In the genomic region with DNA sequence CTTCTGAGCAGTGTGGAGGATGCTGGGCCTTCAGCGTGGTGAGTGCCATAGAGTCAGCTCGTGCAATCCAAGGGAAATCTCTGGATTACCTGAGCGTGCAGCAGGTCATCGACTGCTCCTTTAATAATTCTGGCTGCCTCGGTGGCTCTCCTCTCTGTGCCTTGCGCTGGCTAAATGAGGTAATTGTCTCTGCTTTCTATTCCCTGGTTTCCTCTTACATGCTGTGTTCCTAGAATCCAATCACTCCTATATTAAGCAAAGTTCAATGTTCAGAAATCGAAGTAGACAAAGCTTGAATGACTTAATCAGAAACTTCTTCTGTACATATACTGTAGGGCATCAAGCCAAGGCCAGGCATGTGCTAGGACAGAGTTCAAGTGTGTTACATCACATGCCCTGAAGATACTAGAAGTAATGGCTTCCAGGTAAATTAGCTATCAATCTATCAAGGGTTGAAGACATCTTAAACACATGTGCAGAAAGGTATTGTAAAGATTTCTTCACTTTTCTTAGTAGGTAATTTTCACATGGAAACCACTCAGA, we compare ENCODE assay signal across 27 mouse cellular contexts. TPM values are rescaled to one million over a fixed set of nuclear protein-coding genes. Genes with fewer than 3 reads are reported as not detected.
DNase-seq lines count a peak whose midpoint lies in the region; ATAC-seq and TF ChIP-seq lines count a peak whose summit lies in the region.
"Had no signal": no experiment of that assay in that cellular context is flagged by ENCODE, and none has a peak within 500 bp of the region (broad histone marks: within the 10 kb centered on the region; RNA-seq: fewer than 3 reads in every experiment).

No protein-coding gene starts in this region.

- H3K4me3 ChIP-seq in liver, adult 2 months (ENCODE audit: insufficient read depth, low read depth, low read length), result no peak overlapping the region
- no peak overlapping the region for H3K4me3 ChIP-seq in small intestine, adult 2 months (ENCODE audit: low read depth, low read length)
- no peak overlapping the region for H3K4me3 ChIP-seq in heart, adult 2 months
- H3K4me3 ChIP-seq: embryonic facial prominence, embryonic 13.5 days; embryonic facial prominence, embryonic 15.5 days; erythroblast, embryonic 14.5 days; forebrain, embryonic 13.5 days; forebrain, embryonic 15.5 days had no signal

- WGBS in liver, adult 2 months, result 86% methylated on average over 7 of the region's 7 CpGs
- 49% methylated on average over 7 of the region's 7 CpGs for WGBS in small intestine, adult 2 months
- WGBS in heart, adult 2 months, result 94% methylated on average over 7 of the region's 7 CpGs

- no peak for TF ChIP-seq EP300 in heart, adult 2 months (IDR thresholded peaks at IDR 0.05; ENCODE audit: insufficient read depth, low read depth, low read length)

- H3K27me3 ChIP-seq in liver, adult 2 months (ENCODE audit: control insufficient read depth, insufficient read depth, low read length), result no peaks in the 10 kb centered on the region
- no peaks in the 10 kb centered on the region for H3K27me3 ChIP-seq in small intestine, adult 2 months (ENCODE audit: control insufficient read depth, insufficient read depth, low read length)
- H3K27me3 ChIP-seq in heart, adult 2 months (ENCODE audit: control insufficient read depth, insufficient read depth, low read length), result no peaks in the 10 kb centered on the region
- H3K27me3 ChIP-seq: embryonic facial prominence, embryonic 13.5 days; embryonic facial prominence, embryonic 15.5 days; forebrain, embryonic 13.5 days; forebrain, embryonic 15.5 days had no signal

- H3K27ac ChIP-seq in liver, adult 2 months (replicated peaks; ENCODE audit: insufficient read depth, low read depth, low read length), result no peak overlapping the region
- H3K27ac ChIP-seq in small intestine, adult 2 months (ENCODE audit: insufficient read depth, low read depth, low read length), result peak overlapping the region; percentile 87
- H3K27ac ChIP-seq in heart, adult 2 months, result no peak overlapping the region
- H3K27ac ChIP-seq: embryonic facial prominence, embryonic 13.5 days; embryonic facial prominence, embryonic 15.5 days; forebrain, embryonic 13.5 days; forebrain, embryonic 15.5 days had no signal

- no peak overlapping the region for H3K9ac ChIP-seq in liver, adult 2 months (ENCODE audit: low read depth, low read length)
- no peak overlapping the region for H3K9ac ChIP-seq in heart, adult 2 months (ENCODE audit: low read depth, low read length)
- H3K9ac ChIP-seq: embryonic facial prominence, embryonic 13.5 days; embryonic facial prominence, embryonic 15.5 days; forebrain, embryonic 13.5 days; forebrain, embryonic 15.5 days; forebrain, postnatal 0 days had no signal

- ATAC-seq in erythroid progenitor cell, adult 5-6 weeks (replicated peaks; ENCODE audit: low FRiP score, poor library complexity, severe bottlenecking), result no peak
- ATAC-seq: forebrain, embryonic 13.5 days; forebrain, embryonic 15.5 days; forebrain, postnatal 0 days had no signal

- no peak for TF ChIP-seq CTCF in liver, adult 2 months (IDR thresholded peaks at IDR 0.05; ENCODE audit: low read depth, low read length)
- TF ChIP-seq CTCF in small intestine, adult 2 months (IDR thresholded peaks at IDR 0.05; ENCODE audit: extremely low read depth, insufficient read length, insufficient replicate concordance, low read depth, low read length), result no peak
- no peak for TF ChIP-seq CTCF in heart, adult 2 months (IDR thresholded peaks at IDR 0.05)

- peak; percentile 52 for DNase-seq in liver, adult 2 months (ENCODE audit: extremely low read depth, low read depth, low spot score)
- DNase-seq in liver, result no peak
- no peak for DNase-seq in heart, adult 2 months
- DNase-seq: adrenal gland, adult 2 months; adrenal gland, postnatal 10 days; adrenal gland, postnatal 25 days; cerebellum, adult 11 months; cerebellum, adult 18-20 months; cerebellum, adult 8-10 months; cerebellum, adult 9-11 months; cerebellum, postnatal 14 days; cerebellum, postnatal 36 days; embryo, embryonic 11 days; forebrain, postnatal 0 days had no signal

- no peaks in the 10 kb centered on the region; the same call in 1 of the 2 replicates for H3K79me2 ChIP-seq in liver, adult 2 months (ENCODE audit: control insufficient read depth, insufficient read depth, low read length)
- no peaks in the 10 kb centered on the region for H3K79me2 ChIP-seq in heart, adult 2 months (replicated peaks; ENCODE audit: control insufficient read depth, insufficient read depth, low read length)

- intact Hi-C loops in heart, adult 2 months (cut with DNase I), result no loop called here

- peaks cover 29% of the 10 kb centered on the region for H3K36me3 ChIP-seq in liver, adult 2 months (ENCODE audit: control insufficient read depth, insufficient read depth, low read length)
- peaks cover 16% of the 10 kb centered on the region for H3K36me3 ChIP-seq in small intestine, adult 2 months (ENCODE audit: control insufficient read depth, insufficient read depth, low read length)
- H3K36me3 ChIP-seq in heart, adult 2 months (ENCODE audit: control insufficient read depth, insufficient read depth, low read length), result no peaks in the 10 kb centered on the region
- H3K36me3 ChIP-seq: embryonic facial prominence, embryonic 13.5 days; embryonic facial prominence, embryonic 15.5 days; forebrain, embryonic 15.5 days had no signal

- no peaks in the 10 kb centered on the region for H3K4me1 ChIP-seq in liver, adult 2 months (ENCODE audit: control insufficient read depth, insufficient read depth, low read length)
- H3K4me1 ChIP-seq in small intestine, adult 2 months (ENCODE audit: control insufficient read depth, insufficient read depth, insufficient read length, low read length), result peaks cover 1% of the 10 kb centered on the region; the same call in 1 of the 2 replicates
- no peaks in the 10 kb centered on the region for H3K4me1 ChIP-seq in heart, adult 2 months (ENCODE audit: control insufficient read depth, insufficient read depth, low read length)
- H3K4me1 ChIP-seq: embryonic facial prominence, embryonic 13.5 days; embryonic facial prominence, embryonic 15.5 days; forebrain, embryonic 13.5 days; forebrain, embryonic 15.5 days had no signal

- no peak for TF ChIP-seq POLR2A in liver, adult 2 months (IDR thresholded peaks at IDR 0.05; ENCODE audit: extremely low read depth, insufficient read depth, low read length)
- no peak for TF ChIP-seq POLR2A in small intestine, adult 2 months (IDR thresholded peaks at IDR 0.05; ENCODE audit: low read depth, low read length)
- no peak for TF ChIP-seq POLR2A in heart, adult 2 months (IDR thresholded peaks at IDR 0.05; ENCODE audit: insufficient read depth, low read depth, low read length)

RNA-seq across cellular contexts. Expression of a gene that starts 12.5 kb away (rescaled TPM):
- total RNA-seq in liver, adult 2 months (2014; rRNA removed), result 43.8 and 54.7 TPM in 2 replicates
- 14.3 and 15.3 TPM in 2 replicates for polyA plus RNA-seq in liver, adult 2 months (2012; rRNA removed)
- polyA plus RNA-seq in small intestine, adult 2 months (2012; rRNA removed), result 1.3 and 2.3 TPM in 2 replicates
- 1 to 10 TPM; 8.0 to 8.6 TPM for total RNA-seq in heart, adult 2 months (2021)
- polyA plus RNA-seq in heart, adult 2 months (2012; rRNA removed), result 7.3 and 12.4 TPM in 2 replicates
- total RNA-seq in erythroid progenitor cell, adult 5-6 weeks (2015; ENCODE audit: low replicate concordance), result 7.1 and 9.0 TPM in 2 replicates
- total RNA-seq in erythroid progenitor cell, adult 5-6 weeks (2017; ENCODE audit: low replicate concordance), result 0.53 and 2.6 TPM in 2 replicates

RNA-seq across cellular contexts. Expression of a gene that starts 31.1 kb away (rescaled TPM):
- 2,393 and 2,551 TPM in 2 replicates for total RNA-seq in liver, adult 2 months (2014; rRNA removed)
- 931 and 1,118 TPM in 2 replicates for polyA plus RNA-seq in liver, adult 2 months (2012; rRNA removed)
- polyA plus RNA-seq in small intestine, adult 2 months (2012; rRNA removed), result not detected in 2 replicates
- total RNA-seq in heart, adult 2 months (2021), result not detected
- 0.32 TPM in 1 of 2 replicates, not detected in the other for polyA plus RNA-seq in heart, adult 2 months (2012; rRNA removed)
- total RNA-seq in erythroid progenitor cell, adult 5-6 weeks (2015; ENCODE audit: low replicate concordance), result not detected in 2 replicates
- not detected in 2 replicates for total RNA-seq in erythroid progenitor cell, adult 5-6 weeks (2017; ENCODE audit: low replicate concordance)
- total RNA-seq: common myeloid progenitor, adult 5-6 weeks; ES-E14; MEL had no signal
- polyA plus RNA-seq: C2C12; embryonic facial prominence, embryonic 13.5 days; erythroblast, embryonic 14.5 days; forebrain, embryonic 11.5 days had no signal

RNA-seq across cellular contexts. Expression of a gene that starts 37.2 kb away (rescaled TPM):
- total RNA-seq in liver, adult 2 months (2014; rRNA removed), result 7.5 and 8.7 TPM in 2 replicates
- polyA plus RNA-seq in liver, adult 2 months (2012; rRNA removed), result 1.1 and 1.7 TPM in 2 replicates
- polyA plus RNA-seq in small intestine, adult 2 months (2012; rRNA removed), result 0.06 and 0.32 TPM in 2 replicates
- total RNA-seq in heart, adult 2 months (2021), result not detected
- polyA plus RNA-seq in heart, adult 2 months (2012; rRNA removed), result not detected in 2 replicates
- not detected in 2 replicates for total RNA-seq in erythroid progenitor cell, adult 5-6 weeks (2015; ENCODE audit: low replicate concordance)
- total RNA-seq in erythroid progenitor cell, adult 5-6 weeks (2017; ENCODE audit: low replicate concordance), result not detected in 2 replicates
- total RNA-seq: adrenal gland, adult 2 months; adrenal gland, postnatal 25 days; common myeloid progenitor, adult 5-6 weeks; ES-E14; forebrain, postnatal 0 days; MEL had no signal
- polyA plus RNA-seq: adrenal gland, adult 2 months; C2C12; embryonic facial prominence, embryonic 11.5 days; embryonic facial prominence, embryonic 13.5 days; embryonic facial prominence, embryonic 15.5 days; erythroblast, embryonic 14.5 days; forebrain, embryonic 11.5 days; forebrain, embryonic 13.5 days; forebrain, embryonic 15.5 days; forebrain, postnatal 0 days had no signal

Comparison
In these comparisons a context has a peak if more than half of its experiments do, and no peak if none do; other contexts are left out.
1. RNA of a gene that starts 31.1 kb away (total RNA-seq): 2,393 to 2,551 TPM in liver, adult 2 months; not detected in heart, adult 2 months and not detected in erythroid progenitor cell, adult 5-6 weeks; every median in the first group is over 1,000 times any median in the second.